Mouse (Mus musculus): Measurements from ENCODE around the gene Lmf1. TPM values are rescaled to one million over a fixed set of nuclear protein-coding genes. Genes with fewer than 3 reads are reported as not detected.

The Lmf1 gene
- polyA plus RNA-seq, 1 experiment from 2014 or later: 18.8 TPM

DNA sequence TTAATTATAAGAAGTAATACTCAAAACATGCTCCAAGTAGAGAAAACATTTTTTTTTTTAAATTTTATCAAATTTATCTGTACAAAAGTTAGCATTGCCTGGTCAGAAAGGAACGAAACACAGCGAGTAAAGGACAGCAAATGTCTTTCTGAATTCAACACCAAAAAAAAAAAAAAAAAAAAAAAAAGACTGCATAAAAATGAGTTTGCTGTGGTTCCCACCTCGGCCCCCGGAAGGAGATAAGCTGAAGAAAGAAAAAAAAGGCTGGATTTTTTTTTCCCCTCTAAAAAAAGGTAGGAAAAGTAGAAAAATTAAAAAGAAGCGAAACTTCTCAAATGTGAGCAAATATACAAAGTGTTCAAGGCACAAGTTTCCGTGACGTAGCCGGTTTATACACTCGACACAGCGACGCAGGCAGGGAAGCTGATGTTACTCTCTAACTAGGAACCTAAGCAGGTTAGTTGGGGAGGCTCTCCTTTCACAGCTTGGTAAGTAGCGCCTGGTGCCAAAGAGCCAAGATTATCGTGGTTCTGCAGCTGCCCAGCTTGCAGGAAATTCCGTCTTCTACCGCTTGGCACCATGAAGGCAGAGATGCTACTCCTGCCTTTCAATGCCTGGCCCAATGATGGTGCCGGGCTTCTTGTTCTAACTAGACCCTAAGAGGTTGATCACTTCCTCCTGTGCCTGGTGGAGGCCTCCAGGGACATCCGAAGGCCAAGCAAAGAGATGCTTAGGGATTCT, 12.9 kb upstream of the Lmf1 start:
- Histone ChIP-seq H3K4me3 (ENCODE audit: low read depth, low read length) (no peak overlapping the region), H3K9me3 (replicated peaks; ENCODE audit: control insufficient read depth, low read length) (no peaks in the 10 kb centered on the region), H3K27ac (ENCODE audit: low read depth, low read length) (peak overlapping the region; percentile 52; the same call in 1 of the 2 replicates), H3K36me3 (ENCODE audit: control insufficient read depth, insufficient read depth, low read length) (no peaks in the 10 kb centered on the region), H3K4me2 (ENCODE audit: low read length) (peak overlapping the region; percentile 91), H3K9ac (ENCODE audit: low read length) (no peak overlapping the region), H3K27me3 (replicated peaks; ENCODE audit: control insufficient read depth, insufficient read depth, low read length) (peaks cover 13% of the 10 kb centered on the region), H3K4me1 (ENCODE audit: control insufficient read depth, insufficient read depth, low read length) (peaks cover 61% of the 10 kb centered on the region)
- no peak for DNase-seq (ENCODE audit: low spot score)
- 69% methylated on average over 17 of the region's 17 CpGs for WGBS
- no peak for ATAC-seq

DNA sequence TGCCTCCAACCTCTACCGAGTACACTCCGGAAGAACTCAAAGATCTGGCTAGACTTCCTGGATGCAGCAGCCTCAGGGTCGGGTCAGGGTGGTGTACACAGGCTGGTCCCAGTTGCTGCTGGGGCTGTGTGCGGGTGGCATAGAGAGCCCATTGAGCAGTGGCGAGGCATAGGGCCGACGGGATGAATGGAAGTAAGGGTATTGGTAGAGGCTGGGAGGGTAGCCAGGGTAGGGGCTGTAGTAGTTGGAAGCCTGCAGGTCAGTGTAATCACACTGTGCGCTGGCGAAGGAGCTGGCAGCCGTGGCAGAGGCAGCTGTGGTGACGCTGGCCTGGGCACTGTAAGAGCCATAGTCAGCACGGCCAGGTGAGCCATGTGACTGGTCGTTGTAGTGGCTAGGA, 11.6 kb upstream of the Lmf1 start:
- ATAC-seq: no peak
- H3K4me2 ChIP-seq (ENCODE audit: low read length): peak overlapping the region; percentile 91
- H3K4me1 ChIP-seq (ENCODE audit: control insufficient read depth, insufficient read depth, low read length): peaks cover 53% of the 10 kb centered on the region
- peaks cover 13% of the 10 kb centered on the region for H3K27me3 ChIP-seq (replicated peaks; ENCODE audit: control insufficient read depth, insufficient read depth, low read length)
- DNase-seq (ENCODE audit: low spot score): no peak
- H3K27ac ChIP-seq (ENCODE audit: low read depth, low read length): no peak overlapping the region
- no peaks in the 10 kb centered on the region for H3K9me3 ChIP-seq (replicated peaks; ENCODE audit: control insufficient read depth, low read length)
- peak overlapping the region; percentile 53; the same call in 1 of the 2 replicates for H3K4me3 ChIP-seq (ENCODE audit: low read depth, low read length)
- H3K36me3 ChIP-seq (ENCODE audit: control insufficient read depth, insufficient read depth, low read length): no peaks in the 10 kb centered on the region
- 76% methylated on average over 13 of the region's 13 CpGs for WGBS
- peak overlapping the region; percentile 13; the same call in 1 of the 2 replicates for H3K9ac ChIP-seq (ENCODE audit: low read length)

DNA sequence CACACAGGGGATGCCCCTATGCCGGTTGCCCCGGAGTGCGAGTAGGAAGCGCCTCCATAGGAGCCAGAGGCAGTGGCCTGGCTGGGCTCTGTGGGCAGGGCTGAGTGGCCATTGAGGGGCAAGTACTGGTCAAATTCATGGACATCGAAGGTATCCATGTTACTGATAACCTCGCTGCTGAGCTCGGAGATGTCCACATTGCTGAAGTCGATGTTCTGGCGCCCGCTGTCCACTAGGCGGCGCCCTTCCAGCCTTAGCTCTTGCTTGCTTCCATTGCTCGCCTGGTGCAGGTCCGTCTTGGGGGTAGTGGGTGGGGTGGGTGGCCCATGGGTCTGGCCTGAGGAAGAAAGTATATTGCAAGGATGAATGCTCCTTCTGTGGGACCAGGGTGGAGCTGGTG, 11.1 kb upstream of the Lmf1 start:
- Histone ChIP-seq H3K4me1 (ENCODE audit: control insufficient read depth, insufficient read depth, low read length) (peaks cover 50% of the 10 kb centered on the region), H3K9ac (ENCODE audit: low read length) (peak overlapping the region; percentile 13; the same call in 1 of the 2 replicates), H3K27ac (ENCODE audit: low read depth, low read length) (peak overlapping the region; percentile 60; the same call in 1 of the 2 replicates), H3K4me3 (ENCODE audit: low read depth, low read length) (peak overlapping the region; percentile 53), H3K4me2 (ENCODE audit: low read length) (peak overlapping the region; percentile 91), H3K36me3 (ENCODE audit: control insufficient read depth, insufficient read depth, low read length) (no peaks in the 10 kb centered on the region), H3K9me3 (replicated peaks; ENCODE audit: control insufficient read depth, low read length) (no peaks in the 10 kb centered on the region), H3K27me3 (replicated peaks; ENCODE audit: control insufficient read depth, insufficient read depth, low read length) (peaks cover 13% of the 10 kb centered on the region)
- 22% methylated on average over 14 of the region's 14 CpGs for WGBS
- peak; percentile 32; the same call in 1 of the 2 replicates for ATAC-seq
- DNase-seq (ENCODE audit: low spot score): peak; percentile 76

DNA sequence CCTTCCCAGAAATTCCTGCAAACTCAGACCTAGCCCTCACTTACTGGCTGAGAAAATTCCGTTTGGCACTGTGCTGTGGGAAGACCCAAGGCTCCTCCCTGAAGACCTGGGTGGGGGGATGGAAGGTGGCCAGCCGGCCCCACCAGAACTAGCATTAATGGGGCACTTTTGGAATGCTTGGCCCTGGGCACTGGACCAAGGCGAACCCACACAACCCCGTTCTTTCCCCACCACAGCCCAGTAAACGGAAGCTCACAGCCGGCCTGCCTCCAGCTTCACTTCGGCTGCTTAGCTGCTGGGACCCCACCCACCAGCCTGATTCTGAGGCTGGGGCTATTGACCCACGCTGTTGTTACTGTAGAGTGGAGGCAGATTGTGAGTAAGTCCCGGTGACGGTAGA, 10.7 kb upstream of the Lmf1 start:
- Histone ChIP-seq H3K4me3 (ENCODE audit: low read depth, low read length) (peak overlapping the region; percentile 53), H3K9ac (ENCODE audit: low read length) (peak overlapping the region; percentile 66; the same call in 1 of the 2 replicates), H3K4me1 (ENCODE audit: control insufficient read depth, insufficient read depth, low read length) (peaks cover 50% of the 10 kb centered on the region), H3K36me3 (ENCODE audit: control insufficient read depth, insufficient read depth, low read length) (no peaks in the 10 kb centered on the region), H3K9me3 (replicated peaks; ENCODE audit: control insufficient read depth, low read length) (no peaks in the 10 kb centered on the region), H3K27me3 (replicated peaks; ENCODE audit: control insufficient read depth, insufficient read depth, low read length) (peaks cover 13% of the 10 kb centered on the region), H3K27ac (ENCODE audit: low read depth, low read length) (peak overlapping the region; percentile 60; the same call in 1 of the 2 replicates), H3K4me2 (ENCODE audit: low read length) (peak overlapping the region; percentile 91)
- 28% methylated on average over 10 of the region's 10 CpGs for WGBS
- DNase-seq (ENCODE audit: low spot score): peak; percentile 66
- ATAC-seq: peak; percentile 15

DNA sequence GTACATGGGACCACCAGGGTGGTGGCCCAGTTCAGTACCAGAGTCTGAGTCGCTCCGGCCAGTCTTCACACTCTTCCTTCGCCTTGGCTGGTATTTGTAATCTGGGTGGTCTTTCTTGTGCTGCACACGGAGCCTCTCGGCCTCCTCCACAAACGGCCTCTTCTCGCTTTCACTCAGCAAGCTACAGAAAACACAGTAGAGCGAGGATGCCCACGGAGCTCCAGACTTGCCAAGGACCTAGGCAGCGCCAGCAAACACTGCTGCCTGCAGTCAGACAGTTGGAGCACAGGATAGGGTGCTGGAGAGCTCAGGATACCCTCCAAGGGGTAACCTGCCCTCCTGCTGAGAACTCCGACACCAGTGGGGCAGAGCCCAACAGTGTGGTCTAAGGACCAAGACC, 10.0 kb upstream of the Lmf1 start:
- Histone ChIP-seq H3K4me1 (ENCODE audit: control insufficient read depth, insufficient read depth, low read length) (peaks cover 47% of the 10 kb centered on the region), H3K36me3 (ENCODE audit: control insufficient read depth, insufficient read depth, low read length) (no peaks in the 10 kb centered on the region), H3K4me3 (ENCODE audit: low read depth, low read length) (peak overlapping the region; percentile 53), H3K27ac (ENCODE audit: low read depth, low read length) (peak overlapping the region; percentile 52; the same call in 1 of the 2 replicates), H3K4me2 (ENCODE audit: low read length) (peak overlapping the region; percentile 91), H3K27me3 (replicated peaks; ENCODE audit: control insufficient read depth, insufficient read depth, low read length) (peaks cover 13% of the 10 kb centered on the region), H3K9me3 (replicated peaks; ENCODE audit: control insufficient read depth, low read length) (no peaks in the 10 kb centered on the region), H3K9ac (ENCODE audit: low read length) (peak overlapping the region; percentile 66)
- DNase-seq (ENCODE audit: low spot score): no peak
- WGBS: 47% methylated on average over 11 of the region's 11 CpGs
- ATAC-seq: no peak

DNA sequence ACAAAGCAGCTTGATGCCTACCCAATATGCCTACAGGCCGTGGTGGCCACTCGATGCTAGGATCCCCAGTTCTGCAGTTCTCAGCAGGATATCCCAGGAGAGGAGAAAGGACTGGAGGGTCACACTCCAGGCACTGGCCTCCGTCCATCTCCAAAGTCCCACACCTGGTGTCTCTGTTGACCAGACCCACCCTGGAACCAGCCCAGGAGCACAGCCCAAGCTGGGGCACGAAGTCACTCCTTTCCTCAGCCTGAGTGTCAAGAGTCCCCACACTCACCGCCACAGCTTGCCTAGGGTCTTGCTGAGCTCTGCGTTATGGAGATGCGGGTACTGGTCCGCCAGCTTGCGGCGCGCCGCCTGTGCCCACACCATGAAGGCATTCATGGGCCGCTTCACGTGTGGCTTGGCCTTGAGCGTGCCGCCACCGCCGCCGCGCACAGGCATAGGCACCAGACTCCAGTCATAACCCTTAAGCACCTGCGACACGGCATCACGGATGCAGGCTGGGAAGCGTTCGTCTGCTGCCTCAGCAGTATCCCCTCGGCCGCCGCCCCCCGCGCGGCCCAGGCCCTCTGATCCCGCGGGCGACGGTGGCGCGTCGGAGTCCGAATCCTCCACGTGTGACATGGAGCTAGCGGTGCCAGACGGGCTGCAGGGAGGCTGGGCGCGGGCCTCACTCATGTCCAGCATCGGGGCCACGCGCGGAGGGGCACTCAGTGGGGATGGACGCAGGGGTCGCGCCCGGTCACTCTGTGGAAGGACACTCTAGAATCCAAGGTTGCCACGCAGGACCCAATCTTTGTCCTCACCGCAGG, 8.8 kb upstream of the Lmf1 start:
- H3K4me3 ChIP-seq (ENCODE audit: low read depth, low read length): peak overlapping the region; percentile 53
- peaks cover 13% of the 10 kb centered on the region for H3K27me3 ChIP-seq (replicated peaks; ENCODE audit: control insufficient read depth, insufficient read depth, low read length)
- no peak for DNase-seq (ENCODE audit: low spot score)
- H3K4me2 ChIP-seq (ENCODE audit: low read length): peak overlapping the region; percentile 91
- peak; percentile 13 for ATAC-seq
- peak overlapping the region; percentile 66 for H3K9ac ChIP-seq (ENCODE audit: low read length)
- H3K27ac ChIP-seq (ENCODE audit: low read depth, low read length): no peak overlapping the region
- H3K9me3 ChIP-seq (replicated peaks; ENCODE audit: control insufficient read depth, low read length): no peaks in the 10 kb centered on the region
- WGBS: 1% methylated on average over 54 of the region's 54 CpGs
- no peaks in the 10 kb centered on the region for H3K36me3 ChIP-seq (ENCODE audit: control insufficient read depth, insufficient read depth, low read length)
- H3K4me1 ChIP-seq (ENCODE audit: control insufficient read depth, insufficient read depth, low read length): peaks cover 40% of the 10 kb centered on the region

DNA sequence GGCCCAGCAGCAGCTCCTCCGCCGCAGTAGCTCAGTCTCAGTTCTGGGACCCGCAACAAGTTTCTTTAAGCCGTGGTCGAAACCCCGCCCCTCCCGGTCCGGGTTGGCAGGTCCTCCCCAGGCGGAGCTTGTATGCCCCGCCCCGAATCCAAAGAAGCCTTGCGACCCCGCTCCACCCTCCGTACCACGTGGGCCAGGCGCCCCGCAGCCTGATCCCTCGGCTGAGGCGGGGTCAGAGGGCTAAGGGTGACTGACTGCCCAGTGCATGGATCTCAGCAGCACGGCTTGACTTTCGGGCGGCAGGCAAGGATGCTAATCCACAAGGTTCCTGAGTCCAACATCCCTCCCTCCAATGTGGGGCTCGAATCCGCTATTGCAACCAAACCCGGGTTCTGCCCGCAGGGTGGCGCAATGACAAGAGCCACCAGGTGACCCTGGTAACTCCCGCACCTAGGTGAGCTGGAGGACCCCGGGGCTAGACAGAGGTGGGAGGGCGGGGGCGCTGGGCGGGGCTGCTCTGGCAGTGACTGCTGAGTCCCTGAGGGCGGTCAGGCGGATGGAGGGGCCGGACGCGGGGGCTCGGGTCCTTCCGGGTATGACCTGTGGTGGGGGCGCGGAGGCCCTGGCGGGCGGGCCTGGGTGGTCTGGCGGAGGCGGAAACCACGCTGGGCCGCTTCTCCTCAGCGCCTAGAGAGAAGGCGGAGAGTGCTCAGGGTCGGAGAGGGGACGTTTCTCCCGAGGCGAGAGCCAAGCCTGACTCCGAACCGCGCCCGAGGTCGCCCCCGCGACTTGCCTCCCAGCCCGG, 8.0 kb upstream of the Lmf1 start, which contains the start of gene Sox8:
TSS of gene Sox8 (minus strand) at position 39 of the 805 bp plus-strand sequence.
- Histone ChIP-seq H3K27me3 (replicated peaks; ENCODE audit: control insufficient read depth, insufficient read depth, low read length) (peaks cover 13% of the 10 kb centered on the region), H3K4me1 (ENCODE audit: control insufficient read depth, insufficient read depth, low read length) (peaks cover 34% of the 10 kb centered on the region), H3K9me3 (replicated peaks; ENCODE audit: control insufficient read depth, low read length) (no peaks in the 10 kb centered on the region), H3K36me3 (ENCODE audit: control insufficient read depth, insufficient read depth, low read length) (no peaks in the 10 kb centered on the region), H3K27ac (ENCODE audit: low read depth, low read length) (no peak within 1 kb of the TSS), H3K4me3 (ENCODE audit: low read depth, low read length) (peak within 1 kb of the TSS; percentile 53), H3K4me2 (ENCODE audit: low read length) (peak within 1 kb of the TSS; percentile 91), H3K9ac (ENCODE audit: low read length) (peak within 1 kb of the TSS; percentile 66)
- WGBS: under 1% methylated on average over 60 of the region's 61 CpGs
- ATAC-seq (peak; percentile 82), DNase-seq (ENCODE audit: low spot score) (peak; percentile 93)

DNA sequence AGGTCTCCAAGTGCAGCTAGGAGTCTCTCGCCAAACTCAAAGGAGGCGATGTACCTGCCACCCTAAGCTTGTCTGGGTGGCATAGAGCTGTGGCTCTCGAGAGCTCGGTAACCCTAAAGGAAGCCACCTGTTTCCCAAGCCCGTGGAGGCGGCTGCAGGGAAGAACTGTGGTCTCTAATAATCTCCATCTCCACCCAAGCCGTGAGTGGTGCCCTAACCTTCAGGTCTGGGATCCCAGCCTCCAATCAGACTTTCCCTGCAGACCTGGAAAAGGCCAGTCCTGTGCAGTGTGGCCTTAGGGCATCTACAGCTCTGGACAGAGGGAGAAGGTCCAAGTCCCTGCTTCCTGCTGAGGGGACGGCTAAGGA, 7.4 kb upstream of the Lmf1 start:
- Histone ChIP-seq H3K36me3 (ENCODE audit: control insufficient read depth, insufficient read depth, low read length) (no peaks in the 10 kb centered on the region), H3K4me1 (ENCODE audit: control insufficient read depth, insufficient read depth, low read length) (peaks cover 30% of the 10 kb centered on the region), H3K4me2 (ENCODE audit: low read length) (peak overlapping the region; percentile 91), H3K9me3 (replicated peaks; ENCODE audit: control insufficient read depth, low read length) (no peaks in the 10 kb centered on the region), H3K27me3 (replicated peaks; ENCODE audit: control insufficient read depth, insufficient read depth, low read length) (peaks cover 13% of the 10 kb centered on the region), H3K4me3 (ENCODE audit: low read depth, low read length) (peak overlapping the region; percentile 53), H3K27ac (ENCODE audit: low read depth, low read length) (no peak overlapping the region), H3K9ac (ENCODE audit: low read length) (peak overlapping the region; percentile 66; the same call in 1 of the 2 replicates)
- DNase-seq (ENCODE audit: low spot score): no peak
- WGBS: 1% methylated on average over 8 of the region's 8 CpGs
- no peak for ATAC-seq

Data from forebrain, embryonic 14.5 days (tissue).